Mouse (Mus musculus) lung, postnatal 36 days (tissue): Measurements from ENCODE around the gene Prpsap1.
"Not testable (repeated sequence)": the region's sequence is repeated elsewhere in the genome, so short reads cannot be mapped to it uniquely, and the experiment has no call there.

ENCODE experiments used
- DNase-seq: peaks from one replicate; pipeline ENCODE4 v3.0.0; 2022; ENCODE audit warnings: mixed read lengths

Gene Prpsap1

GRCm38 (mm10) chr11:116426852-116427575 lies 67.0 kb downstream of the Prpsap1 start:
- DNase-seq = no peak

- DNase-seq = not testable (repeated sequence)
Observed at GRCm38 (mm10) chr11:116426328-116426727, 67.7 kb downstream of the Prpsap1 start.

- DNase-seq = no peak
Observed at GRCm38 (mm10) chr11:116424621-116425407, 69.2 kb downstream of the Prpsap1 start.

GRCm38 (mm10) chr11:116423782-116424620 lies 70.0 kb downstream of the Prpsap1 start:
- DNase-seq = peak; percentile 81

DNA sequence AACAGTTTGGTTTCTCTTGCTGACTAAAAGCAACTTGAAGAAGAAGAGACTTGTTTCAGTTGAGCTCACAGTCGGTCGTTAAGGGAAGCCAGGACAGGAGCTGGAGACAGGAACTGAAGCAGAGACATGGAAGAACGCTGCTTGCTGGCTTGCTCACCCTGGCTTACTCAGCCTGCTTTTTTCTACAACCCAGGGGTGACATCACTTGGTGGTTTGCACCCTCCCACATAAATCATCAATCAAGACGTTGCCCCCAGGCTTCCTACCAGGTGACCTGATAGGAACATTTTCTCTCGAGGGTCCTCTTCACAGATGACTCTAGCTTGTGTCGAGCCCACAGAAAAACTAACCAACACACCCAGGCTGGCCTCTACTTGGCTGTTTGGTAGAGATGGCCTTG lies 70.8 kb downstream of the Prpsap1 start:
- no peak for DNase-seq

DNA sequence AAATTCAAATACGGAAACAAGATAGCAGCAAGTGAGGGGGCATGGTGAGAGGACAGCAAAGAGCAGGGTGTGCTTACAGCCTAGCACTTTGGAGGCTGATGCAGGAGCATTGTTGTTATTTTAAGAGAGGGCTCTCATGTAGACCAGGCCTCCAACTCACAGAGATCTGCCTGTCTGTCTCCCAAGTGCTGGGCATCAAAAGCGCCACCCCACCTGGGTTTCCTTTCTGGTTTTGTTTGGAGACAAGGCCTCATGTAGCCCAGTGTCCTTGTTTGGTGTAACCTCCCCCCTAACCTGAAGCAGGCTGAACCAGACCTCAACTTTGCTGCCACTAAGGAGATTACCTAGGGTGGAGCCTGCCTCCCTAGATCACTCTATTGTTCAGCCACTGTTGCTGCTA lies 71.4 kb downstream of the Prpsap1 start:
- DNase-seq = no peak

DNA sequence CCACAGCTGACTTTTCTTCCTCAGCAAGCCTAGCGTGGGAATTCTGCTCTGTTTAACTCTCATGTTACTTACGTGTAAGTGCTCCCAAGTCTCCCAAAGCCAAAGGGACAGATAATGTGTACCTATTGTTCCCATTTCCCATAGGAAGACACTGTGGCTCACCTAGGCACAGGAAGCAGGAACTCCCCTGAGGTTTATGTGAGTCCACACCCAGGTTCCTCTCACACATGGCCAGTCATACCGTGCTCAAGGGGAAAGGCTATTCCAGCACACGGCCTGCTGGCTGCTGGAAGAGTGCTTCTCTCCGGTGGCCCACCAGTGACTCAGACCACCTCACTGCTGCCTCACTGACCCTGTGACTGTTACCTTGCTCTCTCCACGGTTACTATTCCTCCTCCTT lies 72.9 kb downstream of the Prpsap1 start:
- no peak for DNase-seq
